Mouse (Mus musculus) bone marrow, adult 2 months (tissue): ENCODE data around the gene Cdc7. TPM values are rescaled to one million over a fixed set of nuclear protein-coding genes. Genes with fewer than 3 reads are reported as not detected.

Source experiments
- H3K27ac ChIP-seq: fragments of 200-500 bp; 2 replicates; pipeline ENCODE4 v1.5.1; 2012; ENCODE audit warnings: low read depth, mild to moderate bottlenecking, control low read depth, inconsistent platforms, low read length; ENCODE audit not compliant: control insufficient read depth, poor library complexity, insufficient read depth
- H3K4me1 ChIP-seq: fragments of 200-500 bp; 2 replicates; pipeline ENCODE4 v1.6.1; 2011; ENCODE audit warnings: low read length; ENCODE audit not compliant: control insufficient read depth, insufficient read depth
- H3K4me3 ChIP-seq: fragments of 200-500 bp; replicated peaks from 2 replicates; pipeline ENCODE3; 2011; ENCODE audit warnings: mild to moderate bottlenecking, low read depth, low read length, control low read depth; ENCODE audit not compliant: control insufficient read depth
- CTCF ChIP-seq: fragments of 200-500 bp; IDR thresholded peaks from 2 replicates; pipeline ENCODE4 v1.5.1; 2011; ENCODE audit warnings: low read length, control low read depth; ENCODE audit not compliant: control insufficient read depth, insufficient read depth
- POLR2A ChIP-seq: fragments of 200-500 bp; IDR thresholded peaks from 2 replicates; pipeline ENCODE4 v1.6.1; 2011; ENCODE audit warnings: low read depth, mild to moderate bottlenecking, control low read depth, low read length, borderline replicate concordance; ENCODE audit not compliant: control insufficient read depth
- WGBS: fragments of 180-500 bp; shearing (Covaris S2); methylation state at CpG from one replicate; pipeline ENCODE4 v1.1.7; 2018; 5-methylcytosine and 5-hydroxymethylcytosine counted together
- polyA plus RNA-seq: library from polyadenylated mRNA; stranded (reverse); fragments of >200 nt; gene quantifications from 2 replicates; pipeline ENCODE4 v1.2.4, GENCODE M21; 2011; ENCODE audit warnings: low replicate concordance; ENCODE audit not compliant: missing spikeins, insufficient read depth, insufficient read length

The Cdc7 gene
- polyA plus RNA-seq, 1 experiment, result 30.9 TPM

DNA sequence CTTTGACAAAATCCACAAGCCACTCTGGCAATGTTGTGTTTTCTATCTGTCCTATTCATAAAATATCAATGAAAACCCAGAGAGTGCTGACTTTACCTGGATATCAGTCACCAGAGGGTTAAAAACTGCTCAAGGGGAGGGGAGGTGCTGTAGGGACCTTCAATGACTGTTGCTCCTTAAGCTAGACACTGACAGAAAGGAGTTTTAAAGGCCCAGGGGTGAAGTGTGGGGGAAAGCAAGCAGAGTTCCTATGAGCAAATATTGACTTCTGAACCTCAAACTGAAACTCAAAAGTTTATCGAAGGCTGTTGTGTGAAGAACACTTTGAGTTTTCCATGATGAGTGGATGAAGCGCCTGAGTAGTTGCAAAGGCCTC is 50.9 kb downstream of the Cdc7 start:
- Histone ChIP-seq H3K4me3 (no peak overlapping the region), H3K4me1 (peaks cover 13% of the 10 kb centered on the region), H3K27ac (no peak overlapping the region)
- 38% methylated on average over 2 of the region's 2 CpGs for WGBS
- TF ChIP-seq POLR2A, result no peak
- no peak for TF ChIP-seq CTCF

DNA sequence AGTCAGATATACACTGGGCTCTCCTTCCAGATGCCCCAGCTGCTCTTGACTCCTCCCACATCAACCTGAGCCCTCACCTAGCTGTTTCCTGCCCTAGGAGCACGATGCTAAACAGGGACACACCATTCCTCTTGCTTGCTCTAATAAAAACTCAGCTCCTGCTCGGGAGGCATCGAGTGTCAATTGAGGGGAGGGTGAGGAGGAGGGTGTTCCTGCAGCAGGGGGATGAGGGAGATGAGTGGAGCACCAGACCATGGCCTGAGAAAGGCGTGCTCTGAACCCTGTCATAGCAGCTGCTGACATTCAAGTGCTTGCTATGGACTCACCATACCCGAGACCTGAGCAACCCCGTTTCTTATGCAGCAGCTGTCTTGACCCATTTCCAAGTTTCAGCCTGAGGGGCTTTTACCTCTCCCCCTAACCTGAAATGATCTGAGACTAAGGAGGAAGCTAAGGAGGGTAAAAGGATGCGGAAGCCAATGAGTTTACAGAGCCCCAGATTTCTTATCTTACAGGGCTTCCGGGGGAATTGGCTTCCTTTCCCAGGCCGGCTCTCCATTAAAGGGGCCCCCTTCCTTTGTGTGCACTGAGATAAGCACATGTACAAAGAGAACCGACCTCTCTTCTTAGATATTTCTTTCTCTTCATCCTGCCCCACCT is 51.4 kb downstream of the Cdc7 start:
- no peak overlapping the region for H3K27ac ChIP-seq
- peaks cover 11% of the 10 kb centered on the region for H3K4me1 ChIP-seq
- WGBS, result 4% methylated on average over 10 of the region's 10 CpGs
- H3K4me3 ChIP-seq, result no peak overlapping the region
- TF ChIP-seq CTCF (no peak), POLR2A (no peak)

DNA sequence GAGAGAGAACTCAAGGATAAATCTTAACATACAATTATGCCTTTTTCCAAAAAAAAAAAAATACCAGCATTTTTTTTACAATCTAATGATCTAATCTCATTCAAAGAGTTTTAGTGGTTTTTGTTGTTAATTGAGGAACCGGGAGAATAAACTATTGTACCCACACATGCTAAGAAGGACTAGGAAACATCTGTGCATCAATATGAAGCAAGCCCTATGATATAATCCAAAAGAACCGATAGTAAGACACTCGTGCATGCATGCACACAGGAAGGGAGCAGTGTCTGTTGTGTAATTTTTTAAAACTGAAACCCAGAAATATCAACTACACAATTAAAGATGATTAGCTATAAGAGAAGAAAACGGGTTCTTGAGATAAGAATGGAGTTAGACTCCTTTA is 52.4 kb downstream of the Cdc7 start:
- 13% methylated on average over 4 of the region's 4 CpGs for WGBS
- no peak overlapping the region for H3K27ac ChIP-seq
- TF ChIP-seq CTCF, result no peak
- TF ChIP-seq POLR2A, result no peak

DNA sequence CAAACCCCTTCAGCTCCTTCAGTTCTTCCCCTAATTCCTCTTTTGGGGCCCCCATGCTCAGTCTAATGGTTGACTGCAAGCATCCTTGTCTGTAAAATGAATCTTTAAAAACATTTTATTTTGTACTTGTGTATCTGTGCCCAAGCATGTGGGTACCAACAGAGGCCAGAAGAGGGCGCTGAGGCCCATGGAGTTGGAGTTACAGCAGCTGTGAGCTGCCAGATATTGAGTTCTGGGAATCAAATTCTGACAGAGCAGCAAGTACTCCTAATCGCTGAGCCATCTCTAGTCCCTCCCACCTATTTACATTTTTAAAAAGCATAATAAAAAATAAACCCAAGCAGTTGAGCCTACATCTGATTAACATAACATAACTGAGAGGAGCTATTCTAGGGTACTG is 53.4 kb downstream of the Cdc7 start:
- Histone ChIP-seq H3K4me1 (peaks cover 6% of the 10 kb centered on the region; the same call in 1 of the 2 replicates), H3K27ac (no peak overlapping the region), H3K4me3 (no peak overlapping the region)
- 79% methylated on average over 2 of the region's 2 CpGs for WGBS
- TF ChIP-seq POLR2A (no peak), CTCF (peak; percentile 28; the same call in 1 of the 2 replicates)

More for the DNA sequence above, 52.4 kb downstream of the Cdc7 start:
- Histone ChIP-seq H3K4me1 (peaks cover 8% of the 10 kb centered on the region), H3K4me3 (no peak overlapping the region)

DNA sequence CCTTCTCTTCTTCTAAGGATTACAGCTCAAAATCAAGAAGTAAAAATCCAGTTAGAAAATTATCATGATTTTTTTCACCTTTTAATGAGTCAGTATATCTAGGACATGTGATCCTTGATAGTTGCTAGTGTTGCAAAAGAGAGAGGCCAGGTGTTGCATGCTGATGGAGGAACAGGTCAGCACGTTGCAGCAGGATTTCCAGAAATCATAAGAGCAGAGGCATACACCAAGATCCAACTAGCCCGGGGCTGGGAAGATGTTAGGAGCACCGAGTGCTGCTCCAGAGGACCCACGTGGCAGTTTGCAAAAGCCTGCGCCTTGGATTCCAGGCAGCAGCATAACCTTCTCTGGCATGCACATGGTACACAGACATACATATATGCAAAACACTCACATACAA is 54.9 kb downstream of the Cdc7 start:
- no peak overlapping the region for H3K4me3 ChIP-seq
- WGBS, result 71% methylated on average over 5 of the region's 5 CpGs
- TF ChIP-seq POLR2A (no peak), CTCF (no peak)
- H3K4me1 ChIP-seq, result peaks cover 4% of the 10 kb centered on the region
- H3K27ac ChIP-seq, result no peak overlapping the region

DNA sequence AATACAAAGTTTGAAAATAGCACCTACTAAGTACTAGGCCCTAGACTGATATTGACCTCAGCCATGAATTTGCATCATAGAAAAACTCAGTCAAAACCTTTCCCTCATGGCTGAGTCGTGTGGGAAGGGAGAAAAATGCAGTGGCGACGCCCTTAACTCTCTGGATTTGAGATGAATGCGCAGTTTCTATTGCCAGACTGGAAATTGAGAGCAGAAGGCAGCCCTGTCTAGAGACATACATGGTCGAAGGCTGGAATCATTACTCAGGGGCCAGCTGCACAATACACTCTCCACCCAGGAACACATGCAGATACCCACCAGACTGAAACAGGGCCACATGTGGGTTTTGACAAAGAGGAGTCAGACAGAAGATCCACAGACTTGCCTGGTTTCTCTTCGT is 55.8 kb downstream of the Cdc7 start:
- no peak for TF ChIP-seq POLR2A
- no peak for TF ChIP-seq CTCF
- no peak overlapping the region for H3K4me3 ChIP-seq
- 75% methylated on average over 6 of the region's 6 CpGs for WGBS

DNA sequence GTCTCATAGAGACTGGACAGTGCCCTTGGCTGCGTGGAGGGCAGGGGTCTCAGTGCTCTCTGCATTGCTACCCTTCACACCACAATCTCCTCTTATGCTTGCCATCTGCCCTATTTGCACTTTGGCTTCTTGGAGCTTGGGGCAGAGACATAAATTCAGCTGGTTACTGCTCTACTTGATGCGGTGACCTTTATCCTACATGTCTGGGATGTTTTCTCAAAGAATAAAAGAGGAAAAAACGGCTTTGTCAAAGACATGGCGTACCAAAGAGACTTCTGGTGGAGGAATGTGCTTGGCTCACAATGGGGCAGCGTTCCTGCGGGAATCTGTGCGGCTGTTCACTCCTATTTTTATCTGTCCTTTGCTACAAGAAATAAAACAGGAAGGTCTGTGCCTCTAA is 56.2 kb downstream of the Cdc7 start:
- WGBS, result 79% methylated on average over 7 of the region's 7 CpGs
- peaks cover 4% of the 10 kb centered on the region for H3K4me1 ChIP-seq
- TF ChIP-seq CTCF, result no peak
- no peak for TF ChIP-seq POLR2A
- no peak overlapping the region for H3K4me3 ChIP-seq
- H3K27ac ChIP-seq, result no peak overlapping the region

More for the DNA sequence above, 55.8 kb downstream of the Cdc7 start:
- Histone ChIP-seq H3K27ac (no peak overlapping the region), H3K4me1 (peaks cover 4% of the 10 kb centered on the region)

DNA sequence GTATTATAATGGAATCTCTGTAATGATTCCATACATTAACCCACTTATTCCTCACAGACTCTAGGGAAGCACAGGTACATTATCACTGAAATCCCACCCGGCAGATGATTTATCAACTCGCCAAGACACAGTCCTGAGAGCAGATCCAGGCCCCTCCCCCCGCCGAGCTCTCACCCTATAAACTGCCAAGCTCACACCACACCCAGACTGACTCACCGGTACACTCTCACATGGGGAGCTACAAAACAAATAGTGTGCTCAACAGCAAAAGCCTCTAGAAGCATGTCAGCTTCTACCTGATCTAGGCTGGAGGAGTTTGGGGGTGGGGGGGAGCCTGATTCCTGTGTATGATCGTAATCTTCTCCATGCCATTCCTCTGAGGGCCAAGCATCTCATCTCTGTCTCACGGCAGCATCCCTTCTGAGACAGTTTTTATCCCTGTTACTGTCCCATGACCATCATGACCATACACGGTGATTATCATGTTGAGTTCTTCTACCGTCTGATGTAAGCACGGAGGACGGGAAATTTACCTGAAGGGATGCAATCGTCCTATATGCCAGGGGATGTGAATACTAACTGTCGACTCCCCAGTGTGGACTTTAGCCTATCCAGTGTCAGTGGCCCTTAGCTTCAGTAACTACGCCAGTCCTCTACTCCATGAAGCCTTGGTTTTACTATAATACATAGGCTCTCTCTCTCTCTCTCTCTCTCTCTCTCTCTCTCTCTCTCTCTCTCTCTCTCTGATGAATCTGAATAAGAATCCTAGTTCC is 57.4 kb downstream of the Cdc7 start:
- Histone ChIP-seq H3K4me3 (no peak overlapping the region), H3K4me1 (peaks cover 2% of the 10 kb centered on the region), H3K27ac (no peak overlapping the region)
- WGBS, result 85% methylated on average over 14 of the region's 14 CpGs
- TF ChIP-seq CTCF, result no peak
- TF ChIP-seq POLR2A, result no peak
